Mouse (Mus musculus) retina, postnatal 7 days (tissue): ENCODE measurements at regions not wholly inside any gene's neighbourhood (a gene's known extent, or its start where the extent isn't known, plus 50 kb on each side); places are given as distances from the start of the nearest gene placed in this dataset.

Experiments used
- DNase-seq: peaks from one replicate; pipeline ENCODE4 v3.0.0-alpha.2; 2012; ENCODE audit warnings: low read depth, low spot score

DNA sequence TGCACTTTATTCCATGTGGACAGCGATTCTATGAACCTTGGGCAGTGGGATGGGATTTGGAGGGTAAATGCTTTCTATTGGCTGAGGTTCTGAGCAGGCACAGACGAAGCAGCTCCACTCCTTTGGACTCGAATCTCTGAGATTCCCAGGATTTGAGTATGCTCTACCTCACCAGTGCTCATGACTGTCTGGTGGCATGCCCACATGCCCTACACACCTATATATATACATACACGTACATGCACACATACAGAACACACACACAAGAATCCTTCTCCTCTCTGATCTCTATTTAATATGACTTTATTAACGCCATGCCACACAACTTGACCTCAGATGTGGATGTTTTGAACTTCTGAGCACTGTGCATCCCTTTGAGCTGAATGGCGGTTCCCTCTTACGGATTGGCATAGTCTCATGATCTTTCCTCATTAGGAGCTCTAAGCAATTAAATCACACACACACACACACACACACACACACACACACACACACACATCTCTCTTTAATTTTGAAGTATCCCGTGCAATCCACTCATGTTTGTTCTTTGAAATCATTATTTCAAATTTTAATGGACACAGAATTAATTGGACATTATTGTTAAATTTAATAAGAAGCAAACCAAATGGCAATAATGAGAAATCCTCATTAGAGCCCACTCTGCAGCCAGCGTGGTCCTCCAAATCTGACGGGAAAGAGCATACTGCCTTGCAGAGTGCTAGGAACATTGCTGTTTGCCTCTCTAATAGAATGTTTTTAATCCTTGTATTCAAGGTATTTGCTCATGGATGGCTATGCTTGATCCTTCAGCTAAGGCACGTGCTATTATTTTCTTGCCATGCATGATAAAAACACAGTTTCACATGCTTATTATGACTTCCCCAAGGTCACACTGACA is 205.1 kb upstream of the Kirrel3 start:
- DNase-seq: no peak

DNA sequence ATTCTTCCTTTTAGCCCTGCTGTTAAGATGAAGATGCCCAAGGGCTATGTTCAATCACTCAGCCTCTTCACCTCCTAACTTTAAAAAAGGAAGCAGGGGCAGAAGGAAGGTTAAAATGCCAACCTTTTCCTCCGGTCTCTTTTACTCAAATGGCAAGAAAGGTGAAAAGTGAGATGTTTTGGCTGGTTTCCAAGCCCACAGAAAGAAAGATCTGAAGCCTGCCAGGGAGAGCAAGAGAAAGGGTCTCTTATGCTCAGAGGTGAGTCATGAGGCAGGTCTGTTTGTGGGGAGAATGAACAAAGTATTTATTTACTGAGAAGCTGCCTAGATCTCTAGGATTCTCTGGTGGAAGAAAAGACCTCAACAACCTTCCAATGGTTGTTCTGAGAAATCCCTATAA is 162.1 kb upstream of the Kirrel3 start:
- DNase-seq: no peak

DNA sequence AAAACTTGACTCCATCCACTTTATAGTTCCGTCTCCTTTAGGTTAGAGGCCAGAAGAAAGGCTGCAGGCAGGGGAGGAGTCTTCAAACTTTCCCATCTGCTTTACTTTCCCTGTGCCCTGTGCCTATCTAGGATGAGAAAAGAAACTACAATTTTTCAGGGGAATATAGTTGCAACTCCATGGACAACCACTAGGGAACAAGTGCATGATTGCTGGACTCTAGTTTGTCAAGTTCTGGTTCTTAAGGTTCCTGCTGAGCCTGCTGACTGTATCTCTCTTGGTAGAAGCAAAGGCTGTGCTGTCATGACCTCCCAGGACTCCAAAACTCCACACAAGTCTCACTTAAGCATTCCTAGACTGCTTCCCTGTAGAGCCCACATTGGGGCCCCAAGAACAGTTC is 157.0 kb upstream of the Kirrel3 start:
- DNase-seq: no peak

DNA sequence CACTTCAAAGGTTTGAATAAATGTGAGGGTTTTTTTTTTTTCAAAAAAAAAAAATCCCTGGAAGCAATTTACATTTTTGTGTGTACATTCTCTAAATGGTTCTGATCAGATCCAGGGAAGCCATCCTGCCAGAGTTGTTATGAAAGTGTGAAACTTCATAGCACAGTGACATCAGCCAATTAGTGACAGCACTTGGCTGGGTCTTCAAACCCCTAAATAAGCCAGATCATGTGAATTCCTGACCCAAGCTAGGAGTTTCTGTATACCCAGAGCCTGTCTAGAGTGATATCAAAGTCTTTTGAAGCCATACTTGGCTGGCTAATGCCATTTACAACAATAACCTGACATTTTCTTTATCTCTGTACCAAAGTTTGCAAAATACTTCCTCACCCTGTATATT is 151.6 kb upstream of the Kirrel3 start:
- no peak for DNase-seq

DNA sequence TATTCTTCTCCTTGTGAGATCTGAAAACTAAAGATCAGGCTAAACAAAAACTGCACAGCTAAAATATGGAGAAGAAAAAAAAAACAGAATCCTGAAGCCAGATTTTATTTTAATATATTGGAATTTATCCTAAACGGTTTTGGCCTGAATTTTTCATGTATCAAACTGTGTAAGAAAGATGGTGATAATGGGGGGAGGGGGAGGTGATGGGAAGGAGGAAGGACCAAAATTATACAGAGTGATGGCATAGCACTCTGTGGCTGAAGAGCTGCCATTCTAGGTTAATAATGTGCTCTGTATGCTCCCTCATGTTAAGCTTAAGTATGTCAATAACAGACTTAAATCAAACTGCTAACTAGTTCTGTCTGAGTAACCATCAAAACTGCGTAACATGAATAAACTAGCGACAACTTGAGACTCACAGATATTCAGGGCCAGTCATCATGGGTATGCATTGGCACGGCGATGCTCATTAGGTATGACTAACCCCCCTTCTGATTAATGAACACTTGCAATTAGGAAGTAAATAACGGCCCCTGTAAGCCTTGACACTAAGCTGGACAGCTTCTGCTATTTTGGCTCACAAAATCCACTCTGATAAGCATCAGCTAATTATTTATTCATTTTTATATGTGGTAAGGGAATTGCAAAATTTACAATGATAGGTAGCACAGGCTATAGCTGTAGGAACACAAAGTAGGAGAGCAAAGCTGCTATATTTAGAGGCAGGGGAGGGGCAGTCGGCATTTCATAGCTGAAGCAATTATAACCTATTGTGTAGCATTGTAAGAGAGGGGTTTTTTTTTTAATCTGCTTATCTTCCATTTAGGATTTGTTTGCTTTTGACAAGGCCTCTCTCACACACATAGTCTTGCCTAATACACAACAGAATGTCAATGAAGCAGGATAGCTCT is 150.9 kb upstream of the Kirrel3 start:
- DNase-seq: no peak

DNA sequence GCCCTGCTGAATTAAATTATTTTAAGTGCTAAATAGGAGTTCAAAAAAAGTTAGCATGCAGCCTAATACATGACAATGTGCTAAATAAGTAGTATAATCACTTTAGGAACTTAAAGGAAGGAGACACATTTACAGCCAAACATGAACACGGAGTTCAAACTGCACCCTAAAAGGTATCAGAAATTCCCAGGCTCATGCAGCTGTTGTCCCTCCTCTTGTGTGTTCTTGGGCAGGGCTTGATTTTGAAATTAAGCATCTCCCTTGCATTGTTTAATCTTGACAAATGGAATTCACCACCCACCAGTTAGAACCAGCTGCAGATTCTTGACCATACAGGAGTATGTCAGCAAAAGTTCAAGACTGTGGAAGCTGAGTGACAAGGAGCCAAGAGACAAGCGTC is 137.3 kb upstream of the Kirrel3 start:
- DNase-seq: no peak

DNA sequence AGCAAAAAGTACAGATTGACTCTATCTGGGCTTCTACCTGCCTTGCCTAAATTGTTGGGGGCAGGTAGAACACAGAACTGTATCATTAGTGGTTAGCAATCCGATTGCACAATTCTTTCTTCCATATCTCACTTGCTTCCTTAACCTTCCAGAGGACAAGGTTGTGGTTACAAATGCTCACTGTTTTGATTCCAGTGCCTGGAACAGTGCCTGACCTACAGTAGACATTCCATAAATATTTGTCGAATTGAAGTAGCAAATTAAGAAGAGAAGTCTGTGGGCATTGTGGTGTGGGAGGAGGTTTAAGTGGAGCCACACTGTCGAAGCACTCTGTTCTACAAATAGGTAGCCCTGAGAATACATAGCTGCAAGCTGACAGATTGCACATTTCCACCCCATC is 135.7 kb upstream of the Kirrel3 start:
- no peak for DNase-seq

DNA sequence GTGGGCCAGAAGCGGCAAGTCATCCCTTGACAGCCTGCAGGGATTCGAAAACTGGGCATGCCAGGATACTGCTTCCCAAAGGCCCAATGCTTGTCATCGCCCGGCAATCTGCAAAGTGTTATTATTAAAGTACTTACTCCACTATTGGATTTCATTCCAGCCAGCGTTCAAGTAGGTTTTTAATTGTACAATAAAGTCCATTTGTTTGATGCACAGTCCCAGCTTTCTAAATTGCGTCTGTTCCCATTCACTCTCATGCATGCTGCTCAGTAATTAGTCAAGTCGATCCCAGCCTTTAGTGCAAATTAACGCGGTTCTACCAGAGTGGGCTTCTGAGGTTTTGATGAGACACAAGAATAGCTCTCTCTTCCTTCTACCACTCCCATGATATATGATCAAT is 131.9 kb upstream of the Kirrel3 start:
- no peak for DNase-seq

DNA sequence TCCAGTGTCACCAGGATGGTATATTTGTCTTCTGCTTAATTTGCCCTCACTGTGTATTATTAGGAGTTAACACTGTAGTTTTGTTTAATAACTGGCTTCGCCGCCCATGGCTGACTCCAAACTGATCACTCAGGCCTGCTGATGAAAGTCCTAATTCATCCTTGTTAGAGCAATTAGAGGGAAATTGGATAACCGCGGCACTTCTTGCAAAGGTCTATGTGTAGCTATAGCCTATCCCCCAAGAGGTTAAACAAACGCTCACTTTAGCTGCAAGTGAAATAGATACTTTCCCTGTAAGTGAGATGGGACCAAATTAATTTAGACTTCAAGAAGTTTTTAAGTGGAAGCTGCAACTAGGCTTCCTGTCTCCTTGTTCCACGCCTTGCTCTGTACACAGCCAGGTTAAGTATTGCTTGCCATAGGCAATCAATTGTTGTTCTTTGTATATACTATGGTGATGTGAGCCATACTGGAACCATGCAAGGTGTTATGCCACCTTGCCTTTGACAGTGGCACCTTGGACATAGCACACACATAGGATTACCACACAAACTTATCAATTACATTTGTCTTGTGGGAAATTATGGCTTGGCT is 130.9 kb upstream of the Kirrel3 start:
- no peak for DNase-seq

DNA sequence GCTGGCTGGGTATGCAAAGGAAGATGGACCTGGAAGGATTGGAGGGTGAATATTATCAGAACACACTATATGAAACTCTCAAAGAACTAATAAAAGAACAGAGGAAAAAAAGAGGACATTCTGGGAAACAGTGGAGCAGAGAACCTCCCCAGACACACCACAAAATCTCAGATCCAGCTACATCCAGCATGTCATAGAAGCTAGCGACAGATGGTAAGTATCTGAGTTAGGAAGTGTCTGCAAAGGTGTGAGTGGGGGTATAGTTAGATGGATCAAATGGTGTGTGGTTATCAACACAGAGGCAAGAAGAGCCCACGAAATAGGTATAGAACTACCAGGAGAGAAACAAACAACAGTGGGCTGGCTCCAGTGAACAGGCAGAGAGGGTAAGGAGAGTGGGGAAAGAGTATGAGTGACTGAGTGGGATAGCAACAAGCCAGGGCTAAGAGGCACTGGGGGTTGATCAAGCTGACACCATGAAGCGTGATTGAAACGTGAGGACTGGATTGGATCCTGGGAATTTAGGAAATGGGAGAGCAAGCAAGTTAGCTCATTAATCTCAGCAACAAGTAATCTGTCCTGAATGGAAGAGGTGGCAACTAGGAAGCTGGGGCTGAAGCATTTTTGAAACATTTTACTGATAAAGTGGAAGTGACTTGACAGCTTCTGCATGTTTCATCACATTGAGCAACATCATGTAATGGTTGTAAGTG is 114.9 kb upstream of the Kirrel3 start:
- no peak for DNase-seq

DNA sequence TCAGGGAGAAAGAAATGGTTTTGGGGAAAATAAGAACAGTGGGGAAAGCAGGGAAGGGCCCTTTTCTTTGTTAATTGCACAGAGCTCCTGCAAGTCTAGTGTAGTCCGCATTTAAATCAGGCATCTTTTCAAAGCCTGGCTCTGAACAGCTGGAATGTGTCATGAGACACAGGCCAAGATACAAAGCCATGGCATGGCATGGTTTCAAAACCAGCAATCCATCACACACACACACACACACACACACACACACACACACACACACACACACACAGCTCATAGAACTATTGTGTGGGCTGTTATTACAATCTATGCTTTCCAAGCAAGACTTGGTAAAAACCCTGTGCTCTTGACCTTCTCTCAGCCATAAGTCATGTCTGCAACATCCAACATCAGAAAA is 110.5 kb upstream of the Kirrel3 start:
- DNase-seq: no peak

DNA sequence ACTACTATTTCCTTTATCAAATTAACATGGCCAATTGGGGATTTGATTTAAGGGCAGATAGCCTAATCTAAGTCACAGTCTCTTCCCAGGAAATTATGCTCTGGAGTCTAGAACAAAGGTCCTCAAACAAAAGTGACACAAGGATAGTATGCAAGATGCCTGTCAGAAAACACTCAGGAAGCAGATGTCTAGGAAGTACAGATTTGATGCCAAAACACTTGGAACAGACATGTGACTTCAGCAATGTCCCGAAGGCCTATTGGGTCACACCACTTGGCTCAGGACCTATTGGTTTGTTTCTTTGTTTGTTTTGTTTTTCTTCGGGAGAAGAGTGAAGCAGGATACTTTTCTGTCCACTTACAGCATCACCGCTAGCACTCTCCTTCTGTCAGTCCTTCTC is 105.7 kb upstream of the Kirrel3 start:
- DNase-seq: no peak

DNA sequence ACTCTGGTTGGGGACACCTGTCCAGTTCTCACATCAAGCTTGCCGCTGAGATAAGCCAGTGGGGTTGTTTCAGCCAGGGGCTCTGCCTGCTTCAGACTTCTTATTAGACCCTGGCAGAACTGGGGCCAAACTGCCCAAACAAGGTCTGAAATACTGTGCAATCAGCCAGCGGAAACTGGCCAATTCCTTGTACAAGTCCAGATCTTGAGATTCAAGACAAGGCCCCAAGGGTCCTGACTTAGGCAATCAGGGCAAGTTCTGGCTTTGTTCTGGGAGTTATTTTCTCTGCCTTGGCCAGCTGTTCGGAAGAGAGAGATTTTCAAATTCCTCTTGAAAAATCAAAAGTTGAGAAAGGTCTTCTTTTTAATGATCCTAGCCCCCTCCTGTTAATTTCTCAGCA is 104.1 kb upstream of the Kirrel3 start:
- DNase-seq: no peak

DNA sequence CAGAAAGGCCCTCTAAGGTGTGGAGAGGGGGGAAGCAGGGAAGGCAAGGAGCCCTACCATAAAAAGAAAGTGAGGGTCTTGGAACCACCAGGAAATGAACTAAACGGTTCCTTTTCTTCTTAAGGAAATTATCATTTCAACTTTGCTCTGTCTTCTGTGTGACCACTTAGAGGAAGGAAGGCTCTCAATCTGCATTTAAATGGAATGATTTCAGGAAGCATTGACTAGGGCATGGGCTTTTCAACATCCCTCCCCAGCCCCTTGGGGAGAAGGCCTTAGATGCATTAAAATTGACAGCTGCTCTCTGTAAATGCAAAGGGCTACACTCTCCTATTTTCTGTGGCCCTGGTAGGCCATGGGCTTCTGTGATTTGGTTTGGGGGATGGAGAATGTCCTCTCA is 103.5 kb upstream of the Kirrel3 start:
- DNase-seq: no peak

DNA sequence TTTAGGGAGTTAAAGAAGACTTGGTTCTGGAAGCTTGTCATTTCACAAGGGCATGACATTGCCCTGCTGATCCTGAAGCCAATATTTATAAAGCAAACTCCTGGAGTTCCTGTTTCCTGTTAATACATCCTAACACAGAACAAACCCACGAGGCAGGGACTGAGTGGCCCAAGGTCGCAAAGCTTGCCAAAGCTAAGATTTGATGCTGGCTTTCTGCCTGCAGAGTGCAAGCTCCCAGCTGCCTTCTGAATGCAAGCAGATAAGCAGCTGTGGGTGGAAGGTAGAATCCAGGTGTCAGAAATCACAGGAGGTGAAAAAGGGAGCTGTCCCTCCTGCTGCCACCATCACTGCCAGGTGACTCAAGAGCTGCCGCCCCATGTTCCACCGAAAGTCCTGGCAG is 99.6 kb upstream of the Kirrel3 start:
- DNase-seq: no peak

DNA sequence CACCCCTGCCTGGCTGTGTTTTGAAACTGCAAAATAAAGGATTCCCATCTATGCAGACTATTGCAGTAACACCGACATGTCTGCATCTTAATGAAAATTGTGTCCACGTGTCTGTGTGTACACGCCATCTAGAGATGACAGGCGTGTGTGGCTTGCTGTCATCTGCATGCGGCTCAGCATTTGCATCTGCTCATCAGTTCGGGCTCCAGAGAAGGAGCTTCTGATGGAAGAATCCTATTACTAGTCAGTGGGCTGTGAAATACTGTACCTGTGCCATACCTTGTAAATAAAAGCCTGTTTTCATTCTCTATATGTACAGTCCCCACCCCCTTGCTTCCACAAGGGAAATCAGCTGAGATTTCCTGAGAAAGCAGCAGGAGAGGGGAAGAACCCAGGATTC is 92.7 kb upstream of the Kirrel3 start:
- no peak for DNase-seq

DNA sequence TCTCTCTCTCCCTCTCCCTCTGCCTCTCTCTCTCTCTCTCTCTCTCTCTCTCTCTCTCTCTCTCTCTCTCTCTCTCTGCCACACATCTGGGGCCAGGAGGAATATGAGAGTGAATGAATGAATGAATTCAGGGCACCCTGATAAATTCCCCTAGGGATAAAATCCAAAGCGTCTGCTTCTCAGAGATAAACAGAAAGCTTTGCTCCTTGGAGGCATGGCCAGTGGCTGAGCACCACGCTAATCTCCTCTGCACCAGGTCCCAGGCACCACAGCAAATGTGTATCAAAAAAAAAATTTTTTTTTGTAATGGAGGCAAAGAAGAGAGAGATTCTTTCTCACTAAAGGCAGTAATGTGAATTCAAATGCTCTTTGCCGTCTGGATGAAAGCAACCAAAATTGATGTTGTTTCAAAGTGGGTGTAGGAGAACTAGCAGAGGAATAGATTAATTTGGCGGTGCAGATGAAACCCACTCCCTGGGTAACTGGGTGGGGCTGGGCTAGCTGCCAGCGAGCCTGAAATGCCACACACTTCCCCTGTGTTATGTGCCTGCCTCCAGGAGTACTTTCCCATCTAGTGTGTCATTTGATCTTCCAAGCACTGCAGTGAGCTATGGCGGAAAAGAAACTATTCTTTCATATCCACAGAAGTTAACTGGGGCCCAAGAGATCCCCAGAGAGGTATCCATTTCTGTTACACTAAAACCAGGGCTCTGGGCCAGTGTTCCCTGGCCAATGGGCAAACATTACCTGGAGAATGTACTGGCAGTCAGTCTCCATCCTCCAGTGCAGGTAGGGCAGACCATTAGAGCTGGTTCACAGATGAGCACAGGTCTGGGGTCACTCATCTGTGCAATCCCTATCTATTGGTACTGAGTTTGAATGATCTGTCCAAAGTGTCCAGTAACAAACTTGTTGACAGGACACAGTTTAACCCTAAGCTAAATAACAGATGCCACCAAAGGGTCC is 89.6 kb upstream of the Kirrel3 start:
- DNase-seq: no peak

DNA sequence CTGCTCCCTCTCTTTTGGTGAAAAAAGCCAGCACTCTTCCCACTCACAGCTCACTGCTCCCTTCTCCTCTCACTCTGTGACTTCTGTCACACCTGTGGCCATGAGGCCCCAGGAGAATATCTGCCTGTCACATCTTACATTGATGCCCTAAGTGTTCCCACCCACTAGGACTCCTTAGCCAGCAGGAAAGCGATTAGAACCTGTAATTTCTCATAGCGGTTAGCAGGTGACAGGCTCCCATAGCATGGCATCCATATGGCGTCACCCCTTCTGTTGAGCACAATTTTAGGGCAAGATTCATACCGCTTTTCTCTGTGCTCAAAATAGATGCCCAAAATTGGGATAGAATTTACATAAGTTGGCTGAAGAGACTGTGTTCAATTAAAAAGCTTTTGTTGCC is 74.0 kb upstream of the Kirrel3 start:
- DNase-seq: no peak

DNA sequence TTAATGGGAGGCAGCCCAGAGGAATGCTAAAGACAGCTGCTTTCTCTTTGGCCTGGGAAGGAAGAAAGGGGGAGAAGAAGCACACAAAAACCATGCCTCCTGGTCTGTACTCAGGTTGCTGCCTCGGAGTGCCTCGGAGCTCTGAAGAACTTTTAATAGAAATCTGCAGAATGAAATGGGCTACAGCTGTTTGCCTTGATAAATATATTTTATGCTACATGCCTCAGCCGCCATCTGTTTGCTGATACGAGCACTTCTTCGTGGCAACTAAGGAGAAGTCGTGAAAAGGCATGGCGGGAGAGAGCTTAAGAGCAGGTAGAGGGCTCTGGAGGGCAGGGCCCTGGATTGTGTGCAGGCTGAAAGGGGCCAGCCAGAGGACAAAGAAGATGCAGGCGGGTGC is 69.5 kb upstream of the Kirrel3 start:
- DNase-seq: no peak

DNA sequence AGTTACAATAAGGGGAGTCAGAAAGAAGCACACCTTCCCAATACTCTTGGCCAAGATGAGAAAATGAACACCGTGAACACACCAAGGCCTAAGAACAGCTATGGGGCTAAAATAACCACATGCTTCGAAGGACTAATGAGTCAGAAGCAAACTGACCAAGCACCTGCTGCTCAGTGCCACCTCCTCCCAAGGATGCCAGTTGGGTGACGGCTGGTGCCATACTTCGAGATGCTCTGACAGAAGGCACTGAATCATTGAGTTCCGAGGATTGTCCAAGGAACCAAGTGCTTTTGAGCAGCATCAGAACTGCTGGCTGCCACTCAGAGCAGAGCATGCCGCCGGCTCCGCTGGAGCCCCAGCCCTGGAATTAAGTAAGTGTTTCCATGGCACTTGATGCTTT is 67.6 kb upstream of the Kirrel3 start:
- no peak for DNase-seq

DNA sequence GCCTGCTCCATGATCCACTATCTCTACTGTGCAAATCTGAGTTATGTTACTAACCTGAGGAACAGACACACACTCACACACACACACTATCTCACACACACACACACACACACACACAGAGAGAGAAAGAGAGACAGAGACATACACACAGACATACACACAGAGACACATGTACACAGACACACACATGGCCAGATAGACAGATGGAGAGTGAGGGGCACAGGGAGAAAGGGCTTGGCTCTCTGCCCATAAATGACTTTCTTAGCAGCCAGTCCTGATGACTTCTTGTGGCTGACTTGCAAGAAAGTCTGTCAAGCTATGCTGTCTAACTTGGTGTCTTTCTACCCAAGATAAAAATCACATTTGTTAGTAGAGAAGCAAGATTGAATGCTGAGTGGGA is 63.7 kb upstream of the Kirrel3 start:
- DNase-seq: no peak
